Mouse (Mus musculus) layer of hippocampus, postnatal 36 days (tissue): ENCODE measurements at regions not wholly inside any gene's neighbourhood (a gene's known extent, or its start where the extent isn't known, plus 50 kb on each side); places are given as distances from the start of the nearest gene placed in this dataset.

Experiments used
- DNase-seq, 2 experiments: peaks; one replicate each; pipeline ENCODE4 v3.0.0; 2022

DNA sequence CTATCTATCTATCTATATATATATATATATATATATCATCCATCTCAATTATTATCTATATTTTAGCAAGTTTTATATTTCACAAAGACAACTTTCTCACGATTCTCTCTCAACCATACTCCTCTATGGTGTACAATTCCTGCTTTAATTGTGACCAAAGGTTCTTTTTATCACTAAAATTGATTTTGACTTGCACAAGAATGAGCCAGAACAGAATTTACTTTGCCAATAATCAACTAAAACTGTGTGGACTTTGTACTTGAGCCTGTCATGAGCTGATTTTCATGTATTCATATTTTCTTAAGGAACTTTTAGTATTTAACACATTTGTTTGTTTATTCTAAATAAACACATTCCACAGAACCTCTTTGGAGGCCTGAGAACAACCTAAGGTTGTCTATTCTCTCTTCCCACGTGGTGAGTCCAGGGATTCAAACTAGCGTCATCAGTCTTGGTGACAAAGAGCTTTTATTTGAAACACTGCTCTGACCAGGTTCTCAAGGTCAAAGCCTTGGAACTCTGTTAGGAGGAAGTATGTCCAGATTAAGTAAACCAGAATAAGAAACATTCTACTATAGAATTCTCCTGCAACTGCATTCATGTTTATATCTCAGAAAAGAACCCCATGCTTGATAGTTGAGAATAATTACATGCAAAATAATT is 207.7 kb downstream of the Gm11146 start:
- DNase-seq, result no peak

DNA sequence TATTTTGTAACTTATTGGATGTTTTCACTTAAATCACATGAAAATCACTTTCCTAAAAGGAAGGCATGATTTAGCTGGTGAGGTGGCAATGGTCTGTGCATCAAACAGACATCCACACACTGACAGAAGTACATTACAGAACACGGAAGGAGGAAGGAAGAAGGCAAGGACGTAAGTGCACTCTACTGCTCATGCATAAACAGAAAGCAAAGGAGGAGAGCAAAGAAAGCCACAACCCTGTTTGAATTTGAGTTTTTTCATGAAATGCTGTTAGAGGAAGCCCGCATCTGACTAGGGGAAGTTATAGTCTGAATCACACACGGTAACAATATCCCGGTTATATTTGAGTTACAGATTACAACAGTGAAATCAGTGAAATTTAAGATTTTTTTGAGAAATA is 208.4 kb downstream of the Gm11146 start:
- no peak for DNase-seq

DNA sequence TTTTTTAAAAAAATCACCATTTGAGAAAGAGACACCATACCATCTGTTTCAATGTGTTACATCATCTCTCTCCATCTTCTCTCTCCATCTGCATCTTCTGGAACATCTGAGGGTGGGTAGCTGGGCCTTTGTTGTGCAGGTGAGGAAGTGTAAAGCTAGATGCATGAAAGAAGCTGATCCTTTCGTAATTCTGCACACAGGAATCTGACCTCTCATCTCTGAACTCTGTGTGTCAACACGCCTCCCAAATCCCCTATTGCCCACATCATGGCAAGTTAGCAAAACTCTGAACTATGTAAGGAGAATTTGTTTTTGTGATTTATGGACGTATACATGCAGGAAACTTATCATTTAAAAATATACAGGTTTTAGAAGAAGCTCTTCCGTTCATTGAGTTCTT is 209.7 kb downstream of the Gm11146 start:
- no peak for DNase-seq

DNA sequence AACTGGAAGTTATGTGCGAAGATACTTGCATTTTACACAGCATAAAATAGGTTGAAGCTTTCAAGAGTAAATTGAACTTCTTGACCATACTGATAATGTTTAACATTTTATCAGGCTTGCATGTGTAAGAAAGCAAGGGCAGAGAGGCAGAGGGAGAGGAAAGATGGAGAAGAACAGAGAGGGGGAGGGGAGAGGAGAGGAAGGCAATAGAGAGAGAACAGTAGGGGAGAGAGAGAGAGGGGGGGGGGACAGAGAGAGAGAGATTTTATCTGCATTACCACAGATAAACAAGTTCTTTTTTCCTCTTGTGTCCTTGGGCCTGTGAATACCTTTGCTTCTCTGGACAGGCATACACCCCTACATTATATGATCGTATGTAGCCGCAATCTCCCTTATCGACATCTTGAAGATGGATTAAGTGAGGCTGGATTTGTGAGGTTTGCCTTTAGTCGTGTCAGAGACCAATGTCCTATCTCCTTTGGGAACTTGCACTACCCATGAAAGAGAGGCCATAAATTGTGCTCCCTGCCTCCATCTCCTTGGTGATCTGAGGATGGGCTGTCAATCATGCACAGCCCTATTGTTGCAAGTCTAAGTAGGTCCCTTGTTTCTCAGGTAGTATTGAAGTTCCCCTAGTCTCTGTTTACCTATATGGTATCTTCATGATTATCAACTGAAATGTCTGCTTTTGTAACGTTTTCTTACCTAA is 217.7 kb downstream of the Gm11146 start:
- no peak for DNase-seq

DNA sequence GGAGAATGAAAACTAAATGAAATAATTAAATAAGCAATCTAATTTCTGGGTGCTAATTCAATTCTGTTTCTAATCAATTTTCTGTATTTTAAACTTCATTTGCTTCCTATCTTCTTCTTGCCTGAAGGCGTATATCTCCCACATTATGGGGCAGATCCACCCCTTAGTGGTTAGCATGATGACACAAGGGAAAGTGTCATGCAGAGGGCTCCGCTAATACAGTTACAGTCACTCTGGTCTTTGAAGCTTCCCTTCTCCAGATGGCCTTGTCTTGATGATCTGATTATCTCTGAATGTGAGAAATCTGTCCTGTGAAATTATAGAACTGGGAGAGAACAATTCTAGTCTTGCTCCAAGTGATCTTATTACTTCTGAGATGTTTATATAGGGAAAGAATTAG is 219.1 kb downstream of the Gm11146 start:
- no peak for DNase-seq

DNA sequence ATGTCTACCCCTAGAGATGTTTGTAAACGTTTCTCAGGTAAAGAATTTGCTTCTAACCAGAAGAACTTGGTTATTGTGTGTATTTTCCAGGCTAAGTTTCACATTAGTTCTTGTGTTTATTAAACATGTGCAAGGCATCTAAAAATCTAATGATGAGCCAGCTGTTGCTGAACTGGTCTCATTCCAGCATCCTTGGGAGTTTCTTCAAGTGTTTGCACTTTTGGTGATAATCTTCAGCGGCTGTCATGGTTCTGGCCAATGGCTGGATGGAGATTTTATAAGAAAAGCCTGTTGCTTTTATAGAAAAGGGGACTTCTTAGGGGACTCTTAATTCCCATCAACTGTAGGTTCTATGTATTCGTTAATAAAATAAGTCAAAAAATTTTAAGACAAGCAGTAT is 229.1 kb downstream of the Gm11146 start:
- DNase-seq, result no peak

DNA sequence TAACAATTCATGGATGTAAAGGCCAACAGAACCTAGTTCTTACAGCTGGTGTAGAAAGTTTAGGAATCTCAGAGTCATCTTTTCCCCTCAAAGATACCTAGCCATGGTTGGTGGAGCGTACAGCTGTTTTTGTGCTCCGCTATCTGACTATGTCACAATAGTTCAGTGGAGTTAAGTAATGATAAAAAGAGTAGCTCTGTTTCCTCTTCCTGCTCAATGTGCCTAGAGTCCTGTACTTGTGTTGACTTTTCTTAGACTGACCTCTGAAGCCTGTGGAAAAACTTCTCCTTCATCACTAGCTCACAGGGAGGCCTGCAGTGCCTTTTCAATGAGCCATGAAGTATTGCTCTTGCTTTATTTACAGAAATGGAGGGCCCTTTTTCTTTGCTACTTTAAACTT is 232.1 kb downstream of the Gm11146 start:
- DNase-seq, result no peak

DNA sequence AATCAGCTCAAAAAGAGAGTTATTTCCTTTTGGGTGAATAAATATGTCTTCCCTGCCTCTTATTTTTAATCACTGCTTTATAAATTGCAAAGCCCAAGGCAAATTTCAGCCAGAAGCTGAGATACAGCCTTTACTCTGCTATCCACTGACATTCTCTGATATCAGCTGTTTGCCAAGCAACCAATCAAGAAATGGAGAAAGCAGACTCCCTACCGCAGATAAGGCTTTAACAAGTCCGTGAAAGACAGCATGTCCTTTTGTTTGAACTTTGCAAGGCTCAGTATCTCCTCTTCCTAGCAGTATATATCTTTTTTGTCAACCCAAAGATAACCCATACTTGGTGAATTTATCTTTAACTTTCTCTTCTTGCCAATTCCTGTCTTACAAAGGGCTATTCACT is 236.6 kb downstream of the Gm11146 start:
- DNase-seq, result no peak

- no peak for DNase-seq
Measured at GRCm38 (mm10) chr16:77364439-77364838, 237.5 kb downstream of the Gm11146 start.

DNA sequence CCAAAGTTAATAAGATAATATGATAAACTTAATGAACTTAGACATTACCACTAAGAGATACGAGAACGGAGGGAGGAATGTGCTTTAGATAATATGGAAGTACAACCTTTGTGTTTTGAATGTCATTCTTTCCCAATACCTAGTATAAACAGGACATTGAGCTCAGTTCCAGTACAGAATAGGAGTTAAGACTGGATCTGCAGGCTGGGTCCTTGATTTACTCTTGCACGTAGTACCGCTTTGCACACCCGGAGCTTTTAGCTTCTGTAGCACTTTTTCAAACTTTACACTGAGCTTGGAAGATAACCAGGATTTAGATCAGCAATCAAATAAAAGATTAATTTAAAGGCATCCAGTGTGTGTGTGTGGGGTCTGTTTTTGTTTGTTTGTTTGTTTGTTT is 242.7 kb downstream of the Gm11146 start:
- DNase-seq, result no peak

- DNase-seq, result no peak
Measured at GRCm38 (mm10) chr16:77355260-77355659, 246.6 kb downstream of the Gm11146 start.

GRCm38 (mm10) chr16:77354201-77354712 is 247.6 kb downstream of the Gm11146 start:
- no peak for DNase-seq

- no peak for DNase-seq
Measured at GRCm38 (mm10) chr16:77346128-77346527, 255.8 kb downstream of the Gm11146 start.

DNA sequence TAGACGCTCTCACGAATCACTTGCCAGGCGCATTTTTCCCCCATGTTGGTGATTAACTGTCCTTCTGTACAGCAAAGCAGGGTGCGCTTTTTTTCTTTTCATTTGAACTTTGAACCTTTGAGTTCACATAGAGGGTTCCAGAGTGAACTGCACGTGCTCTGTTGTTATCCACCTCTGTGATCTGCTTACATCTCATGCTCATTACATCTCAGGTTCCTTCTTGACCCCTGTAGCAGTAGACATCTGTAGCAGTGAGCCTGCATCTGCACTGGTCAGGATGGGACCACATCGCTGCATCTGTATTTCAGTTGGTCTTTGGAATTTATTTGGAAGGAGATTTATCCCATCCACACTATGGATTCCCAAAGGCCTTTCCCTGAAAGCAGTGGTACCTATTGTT is 269.6 kb downstream of the Gm11146 start:
- no peak for DNase-seq

- DNase-seq, result peak in 1 of 2 experiments; percentile 26
Measured at GRCm38 (mm10) chr16:77330996-77331395, 270.9 kb downstream of the Gm11146 start.

DNA sequence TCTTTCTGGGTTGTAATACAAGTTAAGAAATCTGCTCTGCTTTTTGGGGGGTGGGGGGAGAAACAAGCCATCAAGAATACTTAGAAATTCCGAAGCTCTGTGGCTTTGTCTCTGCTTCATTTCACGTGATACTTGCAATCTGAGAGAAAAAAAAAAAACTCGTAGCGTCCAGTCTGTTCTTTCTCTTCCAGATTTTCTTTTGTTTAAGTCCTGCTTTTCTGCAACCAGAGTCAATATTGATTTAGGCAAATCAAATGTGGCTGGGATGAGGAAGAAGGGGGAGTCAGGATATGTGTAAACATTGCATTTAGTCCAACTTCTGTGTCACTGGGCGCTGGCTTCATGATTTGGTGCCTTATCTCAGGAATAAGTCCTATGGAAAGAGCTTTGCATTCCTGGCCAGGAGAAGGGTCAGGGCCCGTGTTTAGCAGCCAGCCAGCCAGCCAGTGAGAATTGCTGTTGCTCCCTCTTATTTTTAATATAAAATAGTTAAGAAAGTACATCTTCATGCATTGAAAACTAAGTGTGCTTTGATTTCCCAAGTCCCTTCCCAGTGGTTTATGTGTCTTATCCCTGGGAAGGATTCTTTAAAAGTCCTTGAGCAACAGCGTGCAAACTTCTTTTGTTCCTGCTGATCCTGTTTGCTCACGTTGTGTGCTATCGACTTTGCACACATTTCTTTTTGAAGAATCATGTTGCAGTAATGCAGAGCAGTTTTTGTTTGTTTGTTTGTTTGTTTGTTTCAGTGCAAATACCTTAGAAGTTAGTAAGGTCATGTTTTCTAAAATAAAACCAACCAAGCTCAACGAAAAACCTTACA is 272.0 kb downstream of the Gm11146 start:
- peak in 1 of 2 experiments; percentile 20 for DNase-seq

DNA sequence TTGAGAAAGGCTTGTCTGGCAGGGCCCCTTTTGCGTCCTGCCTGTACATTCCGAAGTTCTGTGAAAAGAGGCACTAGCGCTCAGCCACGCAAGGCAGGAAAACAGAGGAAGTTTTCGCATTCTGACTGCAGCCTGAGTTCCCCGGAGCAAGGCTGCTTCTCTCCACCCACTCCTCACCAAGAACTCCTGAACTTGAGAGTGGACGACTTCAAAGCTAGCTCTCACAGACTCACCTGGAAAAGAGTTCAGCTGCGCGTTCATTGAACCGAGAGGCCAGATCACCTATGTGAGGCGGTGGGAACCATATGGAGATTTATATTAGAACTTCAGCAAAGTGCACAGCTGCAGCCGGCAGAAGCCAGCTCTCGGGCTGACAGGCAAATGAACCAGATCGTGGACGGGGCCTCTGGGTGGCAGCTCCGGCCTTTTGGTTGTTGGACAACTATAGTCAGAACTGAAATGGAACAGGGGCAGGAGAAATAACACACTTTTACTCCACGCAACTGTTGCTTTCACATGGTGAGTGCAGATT is 272.7 kb downstream of the Gm11146 start:
- DNase-seq, result peak; percentile 43 to 50

DNA sequence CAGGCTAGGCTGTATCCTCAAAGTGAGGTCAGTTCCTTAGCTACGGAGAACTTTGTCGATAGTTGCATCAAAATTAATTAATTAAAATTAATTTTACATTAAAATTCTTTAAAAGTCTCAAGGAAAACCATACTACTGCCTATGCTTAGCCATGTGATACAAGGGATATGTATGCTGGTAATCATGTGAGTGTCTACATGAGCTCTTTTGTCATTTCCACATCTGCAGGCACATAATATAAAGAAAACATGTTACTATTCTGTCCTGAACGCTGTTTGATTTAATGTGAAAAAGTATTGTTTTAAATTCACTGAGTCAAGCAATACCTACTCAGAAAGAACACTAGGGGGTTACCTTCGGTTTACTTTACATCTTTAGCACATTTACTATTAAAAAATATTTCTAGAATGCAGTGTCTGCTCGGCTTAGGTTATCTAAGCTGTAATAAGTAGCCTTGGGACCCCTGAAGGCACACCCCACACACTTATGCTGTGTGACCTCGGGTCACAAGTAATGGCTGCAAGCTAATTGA is 273.2 kb downstream of the Gm11146 start:
- no peak for DNase-seq

DNA sequence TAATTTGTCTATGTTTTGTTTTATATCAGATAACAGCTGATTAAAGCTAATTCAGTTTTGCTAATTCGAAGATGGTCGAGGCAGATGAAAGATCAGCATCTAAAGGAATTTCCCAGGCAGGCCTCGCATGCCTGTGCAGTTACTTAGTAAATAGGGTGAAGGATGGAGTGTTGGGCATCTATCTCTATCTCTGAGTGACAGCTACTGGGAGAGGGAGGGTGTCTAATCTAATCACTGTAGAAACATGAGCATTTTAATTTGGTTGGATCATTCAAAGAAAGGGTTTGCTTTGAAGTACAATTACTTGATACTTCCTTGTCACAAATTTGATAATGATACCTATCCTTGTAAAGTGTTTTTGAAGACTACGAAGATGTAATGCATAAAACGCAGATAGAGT is 273.8 kb downstream of the Gm11146 start:
- DNase-seq, result no peak

GRCm38 (mm10) chr16:77322338-77322737 is 279.6 kb downstream of the Gm11146 start:
- no peak for DNase-seq

DNA sequence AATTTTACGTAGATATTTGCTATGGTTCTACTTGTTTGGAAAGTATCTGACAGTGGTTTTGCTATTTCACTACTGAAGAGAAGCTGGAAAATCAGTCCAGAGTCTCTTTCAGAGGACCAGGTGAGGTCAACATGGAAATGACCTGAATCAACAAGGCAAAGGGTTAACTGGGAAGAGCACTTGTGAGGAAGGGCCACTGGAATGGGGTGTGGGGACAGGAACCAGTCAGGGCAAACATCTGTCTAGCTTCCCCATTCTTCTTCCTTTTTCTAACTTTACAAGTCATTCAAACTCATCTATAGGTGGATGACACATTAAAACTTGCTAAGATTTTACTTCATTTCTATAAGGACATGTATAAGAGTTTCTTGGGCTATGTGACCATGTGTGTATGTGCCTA is 283.7 kb downstream of the Gm11146 start:
- no peak for DNase-seq

- no peak for DNase-seq
Measured at GRCm38 (mm10) chr16:77315354-77315753, 286.5 kb downstream of the Gm11146 start.

GRCm38 (mm10) chr16:77313195-77313594 is 288.7 kb downstream of the Gm11146 start:
- no peak for DNase-seq
